Mouse (Mus musculus) liver, postnatal 0 days (tissue): Measurements from ENCODE around the gene Stx12. TPM values are rescaled to one million over a fixed set of nuclear protein-coding genes. Genes with fewer than 3 reads are reported as not detected.
"Not testable (repeated sequence)": the region's sequence is repeated elsewhere in the genome, so short reads cannot be mapped to it uniquely, and the experiment has no call there.

Experiments
- ATAC-seq: fragments of 200-750 bp; cut with Nextera tagmentation; 2 replicates; pipeline ENCODE4 v1.8.0; 2017; ENCODE audit warnings: mild to moderate bottlenecking, moderate library complexity
- DNase-seq: peaks from one replicate; pipeline ENCODE4 v3.0.0-alpha.2; 2016
- H3K27ac ChIP-seq: fragments of 300-500 bp; sonication (generic); 2 replicates; pipeline ENCODE4 v1.5.1; 2014; ENCODE audit warnings: antibody characterized with exemption, moderate library complexity, mild to moderate bottlenecking, low read depth
- H3K27me3 ChIP-seq: fragments of 300-500 bp; sonication (generic); 2 replicates; pipeline ENCODE4 v1.6.1; 2014; ENCODE audit warnings: low read length, control low read depth, mixed read lengths; ENCODE audit not compliant: insufficient read depth
- H3K36me3 ChIP-seq: fragments of 300-500 bp; sonication (generic); replicated peaks from 2 replicates; pipeline ENCODE4 v1.6.1; 2014; ENCODE audit warnings: mild to moderate bottlenecking, control low read depth, low read length, moderate library complexity, mixed read lengths; ENCODE audit not compliant: insufficient read depth
- H3K4me1 ChIP-seq: fragments of 300-500 bp; sonication (generic); 2 replicates; pipeline ENCODE4 v1.6.1; 2014; ENCODE audit warnings: antibody characterized with exemption, mild to moderate bottlenecking, control low read depth; ENCODE audit not compliant: insufficient read depth
- H3K4me2 ChIP-seq: fragments of 300-500 bp; sonication (generic); 2 replicates; pipeline ENCODE4 v1.6.1; 2014; ENCODE audit warnings: low read depth, mild to moderate bottlenecking, low read length, moderate library complexity, mixed read lengths
- H3K4me3 ChIP-seq: fragments of 300-500 bp; sonication (generic); 2 replicates; pipeline ENCODE4 v1.5.1; 2014; ENCODE audit warnings: low read depth, low read length
- H3K9ac ChIP-seq: fragments of 300-500 bp; sonication (generic); replicated peaks from 2 replicates; pipeline ENCODE4 v1.6.1; 2014; ENCODE audit warnings: mild to moderate bottlenecking, moderate library complexity
- H3K9me3 ChIP-seq: fragments of 300-500 bp; sonication (generic); 2 replicates; pipeline ENCODE4 v1.6.1; 2016; ENCODE audit warnings: mild to moderate bottlenecking, control low read depth, low read length, mixed read lengths
- CTCF ChIP-seq: sonication (generic); IDR thresholded peaks from 2 replicates; pipeline ENCODE4 v1.5.1; 2016; ENCODE audit warnings: antibody characterized with exemption, low read depth
- EP300 ChIP-seq: IDR thresholded peaks from 2 replicates; pipeline ENCODE4 v1.6.1; 2016; ENCODE audit warnings: antibody characterized with exemption, low read depth, mild to moderate bottlenecking
- WGBS: fragments of 180-500 bp; shearing (Covaris S2); extraction: QIAGEN DNeasy Blood & Tissue Kit; methylation state at CpG from one replicate; pipeline ENCODE4 v1.1.7; 2014; ENCODE audit not compliant: insufficient replicate concordance; 5-methylcytosine and 5-hydroxymethylcytosine counted together
- polyA plus RNA-seq: library from polyadenylated mRNA; unstranded; fragments of >200 nt; fragmentation: Nextera tagmentation; extraction: Ambion mirVana; gene quantifications from 2 replicates; pipeline ENCODE4 v1.2.1, GENCODE M21; 2015

The Stx12 gene
- polyA plus RNA-seq, 1 experiment from 2014 or later = 17.0 TPM

DNA sequence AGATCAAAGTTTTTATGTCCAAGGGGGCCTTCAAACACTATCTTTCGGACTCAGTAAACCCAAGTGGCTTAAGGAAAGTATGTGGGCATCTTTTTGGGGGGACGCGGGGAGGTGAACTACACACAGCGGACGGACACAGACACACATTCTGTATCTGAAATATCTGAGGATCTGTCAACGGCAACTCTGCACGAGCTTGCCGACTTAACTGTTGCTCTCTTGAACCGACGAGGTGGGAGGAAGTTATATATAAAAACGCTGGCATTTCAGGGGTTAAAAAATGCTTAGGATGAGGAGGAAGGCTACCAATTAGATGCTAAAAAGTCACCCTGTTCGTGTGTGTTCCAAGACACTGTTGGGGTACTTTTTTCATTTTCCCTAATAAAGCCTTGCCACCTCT is 37.2 kb upstream of the Stx12 start:
- H3K27me3 ChIP-seq = no peaks in the 10 kb centered on the region
- peaks cover 19% of the 10 kb centered on the region for H3K36me3 ChIP-seq
- H3K4me1 ChIP-seq = peaks cover 23% of the 10 kb centered on the region
- no peak for DNase-seq
- peak overlapping the region; percentile 98 for H3K27ac ChIP-seq
- ATAC-seq = no peak
- peak overlapping the region; percentile 96 for H3K4me3 ChIP-seq
- peak overlapping the region; percentile 66 for H3K4me2 ChIP-seq
- H3K9ac ChIP-seq = peak overlapping the region; percentile 99
- 37% methylated on average over 12 of the region's 12 CpGs for WGBS
- no peaks in the 10 kb centered on the region for H3K9me3 ChIP-seq
- TF ChIP-seq EP300 = no peak
- no peak for TF ChIP-seq CTCF

DNA sequence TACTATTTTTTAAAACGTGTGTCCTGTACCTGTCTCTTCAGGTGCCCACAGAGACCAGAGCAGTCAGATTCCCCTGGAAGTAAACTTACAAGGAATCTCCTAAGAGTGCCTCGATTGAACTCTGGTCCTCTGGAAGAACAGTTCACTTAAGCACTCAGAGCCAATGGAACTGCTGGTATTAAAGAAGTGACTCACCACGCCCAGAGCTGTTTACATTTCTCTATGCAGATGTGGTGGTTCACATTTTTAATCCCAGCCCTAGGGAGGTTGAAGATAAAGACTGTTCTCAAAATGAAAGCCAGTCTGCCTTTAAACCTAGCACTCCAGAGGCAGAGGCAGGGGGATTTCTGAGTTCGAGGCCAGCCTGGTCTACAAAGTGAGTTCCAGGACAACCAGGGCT is 35.9 kb upstream of the Stx12 start:
- Histone ChIP-seq H3K36me3 (peaks cover 22% of the 10 kb centered on the region), H3K4me1 (peaks cover 23% of the 10 kb centered on the region), H3K4me2 (no peak overlapping the region), H3K27me3 (no peaks in the 10 kb centered on the region), H3K9me3 (no peaks in the 10 kb centered on the region), H3K9ac (no peak overlapping the region), H3K4me3 (no peak overlapping the region), H3K27ac (no peak overlapping the region; the same call in 1 of the 2 replicates)
- TF ChIP-seq CTCF (no peak), EP300 (no peak)
- no peak for DNase-seq
- 80% methylated on average over 4 of the region's 4 CpGs for WGBS
- ATAC-seq = no peak

- WGBS = 83% methylated on average over 6 of the region's 6 CpGs
- Histone ChIP-seq H3K4me1 (peaks cover 15% of the 10 kb centered on the region), H3K36me3 (peaks cover 36% of the 10 kb centered on the region)
- not testable (repeated sequence) for H3K4me2 ChIP-seq, H3K4me3 ChIP-seq, H3K9ac ChIP-seq, DNase-seq, H3K27me3 ChIP-seq, H3K27ac ChIP-seq, ATAC-seq, H3K9me3 ChIP-seq
Observed at GRCm38 (mm10) chr4:132918493-132918892, 34.2 kb upstream of the Stx12 start.

- H3K27me3 ChIP-seq = no peaks in the 10 kb centered on the region
- 68% methylated on average over 6 of the region's 6 CpGs for WGBS
- DNase-seq (no peak), ATAC-seq (no peak)
- H3K4me2 ChIP-seq = no peak overlapping the region
- H3K9ac ChIP-seq = no peak overlapping the region
- H3K4me1 ChIP-seq = no peaks in the 10 kb centered on the region
- no peak overlapping the region for H3K4me3 ChIP-seq
- no peak overlapping the region for H3K27ac ChIP-seq
- H3K9me3 ChIP-seq = no peaks in the 10 kb centered on the region
- TF ChIP-seq CTCF = no peak
- TF ChIP-seq EP300 = no peak
- peaks cover 63% of the 10 kb centered on the region for H3K36me3 ChIP-seq
Observed at GRCm38 (mm10) chr4:132912156-132912555, 27.8 kb upstream of the Stx12 start.

GRCm38 (mm10) chr4:132905843-132906360 is 21.6 kb upstream of the Stx12 start:
- Histone ChIP-seq H3K9ac (no peak overlapping the region), H3K4me1 (no peaks in the 10 kb centered on the region; the same call in 1 of the 2 replicates), H3K27me3 (no peaks in the 10 kb centered on the region), H3K9me3 (no peaks in the 10 kb centered on the region), H3K4me2 (no peak overlapping the region), H3K36me3 (peaks cover 51% of the 10 kb centered on the region), H3K27ac (no peak overlapping the region), H3K4me3 (no peak overlapping the region)
- 90% methylated on average over 5 of the region's 5 CpGs for WGBS
- no peak for ATAC-seq
- no peak for DNase-seq
- no peak for TF ChIP-seq EP300
- TF ChIP-seq CTCF = no peak

DNA sequence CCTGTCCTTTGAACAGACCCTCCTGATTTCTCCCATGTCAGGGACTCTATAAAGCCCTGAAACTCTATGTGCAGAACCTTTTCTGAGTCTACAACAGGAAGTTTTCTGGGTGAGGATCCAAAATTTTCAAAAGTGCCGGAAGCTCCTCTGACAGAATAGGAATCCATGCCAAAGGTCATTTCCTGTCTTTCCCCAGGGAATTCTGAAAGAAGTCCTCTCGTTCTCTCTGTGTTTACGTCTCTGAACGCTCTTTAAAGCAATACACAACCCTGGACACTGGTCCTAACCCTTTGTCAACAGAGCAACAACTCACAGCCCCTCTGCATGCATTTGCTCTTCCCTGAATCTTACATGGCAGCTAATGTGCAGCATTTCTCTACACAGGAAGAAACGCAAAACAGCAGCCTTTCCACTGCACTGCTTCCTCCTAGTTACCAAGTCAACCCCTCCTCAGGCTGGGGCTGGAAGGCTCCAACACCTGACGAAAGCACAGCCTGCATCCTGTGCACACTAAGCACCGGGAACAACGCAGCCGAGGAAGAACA is 20.5 kb upstream of the Stx12 start:
- ATAC-seq (no peak), DNase-seq (no peak)
- 67% methylated on average over 9 of the region's 9 CpGs for WGBS
- TF ChIP-seq EP300 (no peak), CTCF (no peak)
- no peaks in the 10 kb centered on the region for H3K27me3 ChIP-seq
- no peak overlapping the region for H3K4me3 ChIP-seq
- peaks cover 43% of the 10 kb centered on the region for H3K36me3 ChIP-seq
- H3K9me3 ChIP-seq = no peaks in the 10 kb centered on the region
- H3K9ac ChIP-seq = no peak overlapping the region
- peak overlapping the region; percentile 45; the same call in 1 of the 2 replicates for H3K27ac ChIP-seq
- no peak overlapping the region for H3K4me2 ChIP-seq
- H3K4me1 ChIP-seq = no peaks in the 10 kb centered on the region; the same call in 1 of the 2 replicates
